Mouse (Mus musculus) liver, postnatal 0 days (tissue): Measurements from ENCODE around the gene Lrrc8c.

Experiments
- CTCF ChIP-seq: sonication (generic); IDR thresholded peaks from 2 replicates; pipeline ENCODE4 v1.5.1; 2016; ENCODE audit warnings: antibody characterized with exemption, low read depth
- EP300 ChIP-seq: IDR thresholded peaks from 2 replicates; pipeline ENCODE4 v1.6.1; 2016; ENCODE audit warnings: antibody characterized with exemption, low read depth, mild to moderate bottlenecking

GRCm38 (mm10) chr5:105526766-105527165 lies 7.6 kb downstream of the Lrrc8c start:
- no peak for TF ChIP-seq CTCF
- no peak for TF ChIP-seq EP300
